Mouse (Mus musculus) urinary bladder, postnatal 4 days (tissue): ENCODE results near the gene Satb1.

Source experiments
- DNase-seq, 2 experiments: peaks; one replicate each; pipeline ENCODE4 v3.0.0; 2021 to 2022; ENCODE audit warnings: low spot score in 2 of 2

Satb1 gene

DNA sequence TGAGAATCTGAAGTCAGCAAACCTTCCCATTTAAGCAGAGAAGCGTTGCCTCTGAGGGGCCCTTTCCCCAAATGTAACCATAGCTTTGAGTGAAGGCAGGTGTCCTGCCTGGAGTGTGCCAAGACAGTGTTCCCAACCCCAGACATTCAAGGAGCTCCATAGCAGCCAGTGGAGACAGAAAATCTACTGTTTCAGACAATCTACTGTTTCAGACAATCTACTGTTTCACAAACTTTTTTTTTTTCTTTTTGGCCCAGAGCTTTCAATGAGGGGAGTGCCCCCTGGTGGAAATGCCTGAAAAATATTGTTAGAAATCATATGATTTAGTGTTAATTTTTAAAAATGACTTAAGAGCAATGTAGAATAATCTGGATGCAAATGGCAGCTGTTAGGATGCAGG lies 55.3 kb downstream of the Satb1 start:
- DNase-seq: no peak

DNA sequence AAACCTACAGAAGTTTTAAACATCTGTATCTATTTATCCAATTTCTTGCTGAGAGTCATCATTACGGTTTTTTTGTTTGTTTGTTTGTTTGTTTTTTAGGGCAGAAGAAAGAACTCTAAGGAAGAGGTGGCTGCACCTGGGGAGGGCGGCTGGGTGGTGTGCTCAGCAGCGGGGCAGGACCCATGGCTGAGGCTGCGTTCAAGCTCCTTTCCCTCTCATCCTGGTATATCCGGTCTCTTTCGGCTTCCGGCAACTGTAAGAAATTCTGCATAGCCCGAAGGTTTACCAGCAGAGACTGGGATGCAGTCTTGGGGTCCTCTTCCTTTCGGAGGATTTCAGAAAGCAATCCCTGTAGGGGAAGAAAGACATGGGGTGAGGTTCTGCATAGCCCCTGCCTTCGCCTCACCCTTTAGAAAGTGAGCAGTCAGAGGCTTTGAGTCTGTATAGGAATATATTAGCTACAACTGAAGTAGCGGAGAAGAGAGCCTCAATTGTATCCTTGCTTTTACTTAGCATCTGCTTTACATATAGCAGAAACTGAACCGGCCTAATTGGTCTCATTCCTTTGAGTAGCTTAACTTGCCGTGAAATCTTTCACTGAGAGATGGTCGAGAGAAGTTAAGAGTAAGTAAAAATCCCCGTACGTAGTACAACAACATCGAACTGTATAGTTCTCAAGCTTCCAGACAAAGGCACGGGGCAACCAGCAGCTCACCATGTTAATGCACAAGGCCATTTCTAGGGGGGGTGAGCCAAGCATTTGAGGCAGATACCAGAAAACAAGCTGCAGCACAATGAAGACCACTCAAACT lies 57.8 kb downstream of the Satb1 start:
- no peak for DNase-seq

DNA sequence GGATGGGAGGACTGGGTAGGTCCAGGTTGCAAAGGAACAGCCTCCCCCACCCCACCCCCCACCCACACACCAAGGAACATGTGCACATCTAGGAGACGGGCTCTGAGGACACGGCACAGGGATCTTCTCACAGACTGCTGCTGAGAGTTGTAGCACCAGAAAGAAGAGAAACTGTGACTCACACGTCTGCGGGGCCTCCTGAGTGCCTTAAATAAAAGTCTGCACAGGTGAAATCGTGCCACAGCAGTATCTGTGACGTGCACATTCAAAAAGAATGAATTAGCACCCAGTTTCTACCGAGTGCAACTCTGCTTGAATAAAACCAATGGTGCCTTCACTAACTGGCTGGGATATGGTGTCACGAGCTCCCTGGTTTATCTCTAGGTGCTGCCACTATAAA lies 69.5 kb downstream of the Satb1 start:
- DNase-seq: no peak

DNA sequence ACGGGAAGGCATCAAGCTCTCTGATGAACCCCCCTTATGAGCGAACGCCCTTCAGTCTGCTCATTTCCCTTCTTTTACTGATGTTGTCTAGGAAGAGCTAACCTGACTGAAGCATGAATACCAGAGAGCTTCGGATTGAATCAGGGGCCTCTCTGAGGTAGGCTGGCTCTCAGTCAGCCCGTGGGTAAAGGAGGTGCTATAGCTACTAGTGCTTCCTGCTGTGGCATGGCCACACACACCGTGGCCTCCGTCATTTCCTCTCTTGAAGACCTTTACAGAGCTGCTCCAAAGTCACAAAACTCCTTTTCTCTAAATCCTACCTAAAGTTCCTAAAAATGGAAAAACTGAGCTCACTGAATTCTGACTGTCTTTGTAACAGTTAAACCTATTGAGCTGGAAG lies 70.6 kb downstream of the Satb1 start:
- no peak for DNase-seq

DNA sequence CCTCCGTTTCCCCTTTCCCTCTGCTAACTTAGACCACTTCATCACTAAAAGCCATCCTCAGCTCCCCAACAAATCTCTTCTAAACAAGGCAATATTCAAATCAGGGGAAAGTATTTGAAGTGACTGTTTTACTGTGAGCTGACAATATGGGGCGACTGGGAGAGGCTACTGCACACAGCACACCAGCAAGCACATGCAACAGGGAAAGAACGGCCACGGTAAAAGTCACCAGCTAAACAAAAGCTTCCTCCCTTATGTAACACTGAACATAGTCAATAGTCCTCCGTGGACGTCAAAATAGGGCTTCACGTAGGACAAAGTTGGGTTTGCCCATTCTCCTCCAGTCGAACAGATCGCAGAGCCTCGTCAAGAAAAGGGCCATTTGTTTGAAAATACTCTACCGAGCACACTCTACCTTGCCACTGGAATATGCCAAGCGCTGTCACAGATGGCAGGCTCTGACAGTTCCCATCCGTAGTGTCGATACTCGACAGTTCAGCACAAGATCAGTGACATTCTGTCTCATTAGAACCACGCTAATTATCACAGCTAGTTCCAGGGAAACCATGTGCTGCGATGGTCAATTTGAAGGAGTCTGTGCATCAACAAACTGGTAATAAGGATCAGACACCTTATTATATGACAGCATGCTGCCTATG lies 72.0 kb downstream of the Satb1 start:
- DNase-seq: no peak

DNA sequence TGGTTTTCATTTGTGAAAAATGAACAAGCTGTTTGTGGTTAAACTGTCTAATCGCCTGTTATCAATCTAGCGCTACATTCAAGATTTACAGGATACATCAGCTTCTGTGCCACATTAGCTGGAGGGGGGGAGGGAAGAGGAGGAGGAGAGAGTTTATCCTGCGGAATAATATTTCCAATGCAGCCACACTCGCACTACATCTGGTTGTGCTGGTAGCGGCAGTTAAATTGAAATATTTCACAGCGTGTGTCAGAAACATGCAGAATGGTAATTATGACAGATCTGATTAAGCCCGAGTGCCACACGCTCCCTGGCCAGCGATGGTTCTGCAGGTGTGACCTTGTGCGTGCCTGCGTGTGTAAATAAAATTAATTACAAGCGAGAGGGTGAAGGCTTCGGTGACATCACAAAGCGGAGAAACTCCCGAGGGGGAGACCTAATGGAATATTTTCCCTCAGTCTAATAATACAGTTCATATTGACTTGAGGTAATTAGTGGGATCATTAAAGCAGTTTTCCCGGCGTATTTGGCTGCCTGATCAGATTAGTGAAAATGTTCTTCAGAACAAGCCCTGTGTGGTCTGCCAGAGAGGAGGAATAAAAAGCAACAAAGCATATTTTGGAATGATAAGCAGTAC lies 72.7 kb downstream of the Satb1 start:
- DNase-seq: no peak

DNA sequence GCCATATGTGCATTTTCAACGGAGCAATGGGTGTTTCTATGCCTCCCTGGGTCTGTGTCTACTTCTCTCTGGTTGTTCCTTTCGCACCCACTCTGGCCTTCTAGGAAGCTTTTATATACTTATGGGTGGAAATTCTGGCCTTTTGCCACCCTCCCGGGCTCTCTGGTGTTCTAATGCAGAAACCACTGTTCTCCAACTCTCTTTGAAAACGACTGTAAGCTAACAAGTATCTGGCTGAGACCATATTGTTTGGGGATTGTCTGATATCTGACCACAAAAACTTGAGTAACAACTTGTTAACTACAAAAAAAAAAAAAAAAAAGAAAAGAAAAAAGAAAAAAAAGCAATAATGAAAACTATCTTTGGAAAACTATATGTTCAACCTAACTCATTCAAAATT lies 73.6 kb downstream of the Satb1 start:
- DNase-seq: no peak

DNA sequence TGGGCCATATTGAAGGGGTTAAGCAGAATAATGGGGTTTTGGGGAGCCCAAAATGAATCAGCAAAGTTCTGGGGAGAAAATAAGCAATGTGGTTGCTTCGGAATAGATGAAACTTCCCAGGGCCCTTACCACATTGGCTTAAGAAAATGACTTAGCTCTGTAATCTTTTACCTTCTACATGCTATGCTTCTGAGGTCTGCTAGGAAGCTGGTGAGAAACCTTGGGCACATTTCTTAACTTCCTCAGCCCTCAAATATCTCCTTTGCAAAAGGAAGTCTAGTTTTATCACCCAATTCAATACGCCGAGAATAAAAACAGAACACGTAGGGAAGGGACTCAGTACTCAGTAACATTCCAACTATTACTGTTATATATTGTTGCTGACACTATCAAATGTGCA lies 80.9 kb downstream of the Satb1 start:
- DNase-seq: no peak

DNA sequence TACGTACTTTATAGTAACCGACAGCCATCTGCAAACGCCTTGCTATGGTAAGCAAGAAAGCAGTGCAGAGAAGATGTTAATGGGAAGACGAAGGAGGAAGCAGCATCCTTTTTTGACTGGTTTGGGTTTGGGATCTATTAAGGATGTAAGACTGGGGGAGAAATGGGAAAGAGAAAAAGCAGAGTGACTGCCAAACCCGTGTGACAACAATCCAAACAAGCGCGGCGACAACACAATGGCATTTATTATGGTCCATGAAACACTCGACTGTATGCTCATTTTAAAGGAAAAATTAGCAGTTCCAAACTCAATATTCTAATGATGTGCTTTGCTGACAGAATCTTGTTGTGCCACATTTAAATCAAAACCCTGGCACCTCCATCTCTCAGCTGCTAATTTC lies 85.9 kb downstream of the Satb1 start:
- DNase-seq: no peak

DNA sequence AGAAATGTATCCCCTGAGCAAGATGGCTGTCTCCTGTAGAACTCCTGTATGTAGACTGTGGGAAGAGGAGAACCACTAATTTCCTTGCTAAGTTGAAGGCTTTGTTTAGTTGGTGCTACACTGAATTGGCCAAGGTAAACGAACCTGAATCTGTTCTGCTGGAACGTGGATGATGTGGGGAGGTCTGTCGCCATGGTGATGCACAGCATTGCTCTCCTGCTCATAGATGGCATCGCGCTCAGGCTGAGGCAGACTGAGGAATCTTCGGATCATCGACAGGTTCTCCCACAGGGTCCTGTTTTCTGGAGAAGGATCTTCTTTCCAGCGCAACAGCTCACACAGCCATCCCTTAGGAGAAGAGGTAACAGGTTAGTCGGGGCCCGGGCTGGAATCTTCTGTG lies 90.6 kb downstream of the Satb1 start:
- DNase-seq: no peak

DNA sequence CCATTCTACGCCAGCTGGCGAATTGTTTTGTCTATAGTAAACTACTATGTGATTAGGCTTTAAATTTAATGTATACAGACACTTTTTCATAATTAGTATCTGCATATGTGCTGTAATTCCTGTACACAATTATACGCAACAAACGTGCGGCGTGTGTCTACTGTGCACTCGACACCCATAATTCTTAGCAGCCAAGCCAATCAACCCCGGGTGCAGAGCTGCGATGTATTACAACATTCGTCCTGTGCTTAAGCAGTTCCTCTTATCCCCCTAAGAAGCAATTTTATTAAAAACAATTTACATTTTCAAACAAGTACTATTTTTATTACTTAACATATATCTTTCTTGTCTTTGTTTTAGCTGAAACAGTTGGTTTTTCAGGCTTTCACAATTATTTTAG lies 92.0 kb downstream of the Satb1 start:
- DNase-seq: no peak

DNA sequence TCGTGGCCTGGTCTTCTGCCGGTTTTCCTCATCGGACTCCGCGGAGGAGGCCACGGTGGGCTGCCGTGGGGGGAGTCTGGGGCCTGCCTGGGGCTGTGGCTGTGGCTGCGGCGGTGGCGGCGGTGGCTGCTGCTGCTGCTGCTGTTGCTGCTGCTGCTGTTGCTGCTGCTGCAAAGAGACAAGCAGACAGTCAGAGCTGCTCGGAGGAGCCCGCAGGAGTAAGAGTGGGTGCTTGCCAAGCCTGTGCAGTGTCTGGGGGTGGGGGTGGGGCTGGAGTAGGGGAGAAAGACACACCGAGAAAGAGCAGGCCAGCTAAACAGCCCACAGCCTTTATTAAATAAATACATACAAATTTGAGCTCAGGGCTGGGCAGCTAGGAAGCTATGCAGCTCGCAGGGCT lies 92.8 kb downstream of the Satb1 start:
- no peak for DNase-seq

DNA sequence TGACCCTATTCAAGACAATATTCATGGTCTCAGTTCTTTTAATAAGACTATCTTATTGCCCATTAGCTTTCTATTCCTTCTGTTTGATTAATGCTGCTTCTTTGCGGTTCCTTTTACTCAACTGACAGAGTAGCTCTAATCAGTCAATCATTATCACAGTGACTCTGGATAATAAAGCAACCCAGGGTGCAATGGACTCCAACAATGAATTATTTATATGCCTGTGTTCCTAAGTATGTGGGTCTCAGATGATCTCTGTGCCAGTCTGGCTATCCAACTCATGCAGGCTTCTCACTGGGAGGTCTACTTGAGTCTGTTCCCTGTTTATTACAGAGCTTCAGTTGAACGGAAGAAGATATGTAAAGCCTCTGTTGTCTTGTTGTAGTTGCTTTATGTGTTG lies 108.6 kb downstream of the Satb1 start:
- no peak for DNase-seq

DNA sequence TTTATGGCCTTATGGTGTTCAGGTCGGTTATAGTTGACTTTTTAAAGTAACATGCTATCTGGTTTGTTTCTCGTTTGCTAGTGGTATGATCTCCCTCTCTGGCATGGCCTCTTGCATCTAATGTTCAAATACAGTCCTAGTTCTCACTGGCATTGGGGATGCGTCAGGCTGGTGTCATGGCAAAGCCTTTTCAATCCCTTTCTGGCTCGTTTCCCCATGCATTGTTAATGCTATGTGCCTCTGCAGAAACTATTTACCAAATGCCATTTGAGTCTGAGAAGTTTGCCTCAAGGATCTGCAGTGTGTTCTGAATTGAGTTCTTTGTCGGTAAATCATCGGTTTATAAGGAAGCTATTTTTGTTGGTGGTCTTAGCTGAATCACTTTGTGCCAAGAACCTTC lies 137.4 kb downstream of the Satb1 start:
- DNase-seq: no peak

DNA sequence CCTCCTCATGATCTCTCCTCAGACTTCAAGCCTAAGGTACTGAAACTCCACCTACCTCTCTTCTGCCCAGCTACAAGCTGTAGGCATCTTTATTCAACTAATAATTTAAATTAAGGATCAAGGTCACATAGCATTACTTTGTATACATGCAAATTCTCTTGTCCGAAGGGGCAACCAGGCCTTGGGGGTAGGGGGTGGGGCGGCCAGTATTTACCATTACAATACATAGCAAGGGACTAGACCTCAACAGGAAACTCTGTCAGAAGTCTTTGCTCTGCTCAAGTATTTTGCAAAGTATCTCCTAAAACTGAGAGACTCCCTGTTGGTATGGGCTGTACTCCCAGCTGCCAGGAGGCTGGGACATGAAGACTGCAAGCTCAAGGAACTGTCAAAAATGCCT lies 137.8 kb downstream of the Satb1 start:
- no peak for DNase-seq

DNA sequence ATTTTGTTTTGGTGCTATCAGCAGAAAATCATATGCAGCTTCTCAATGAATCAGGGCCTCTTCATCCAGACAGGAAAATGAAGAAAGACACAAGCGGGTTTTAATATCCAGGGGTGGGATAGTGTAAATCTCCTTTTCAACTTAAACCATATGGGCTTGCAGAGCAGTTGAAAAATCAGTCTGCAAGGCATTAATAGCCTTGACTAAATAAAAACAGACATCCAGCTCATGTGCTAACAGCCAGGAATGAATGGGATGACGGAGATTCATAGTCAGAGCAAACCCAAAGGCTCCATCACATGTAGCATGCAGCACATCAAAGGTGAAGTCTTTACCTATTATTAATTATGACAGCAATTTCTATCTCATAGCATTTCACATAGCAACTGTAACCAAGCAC lies 142.6 kb downstream of the Satb1 start:
- no peak for DNase-seq

DNA sequence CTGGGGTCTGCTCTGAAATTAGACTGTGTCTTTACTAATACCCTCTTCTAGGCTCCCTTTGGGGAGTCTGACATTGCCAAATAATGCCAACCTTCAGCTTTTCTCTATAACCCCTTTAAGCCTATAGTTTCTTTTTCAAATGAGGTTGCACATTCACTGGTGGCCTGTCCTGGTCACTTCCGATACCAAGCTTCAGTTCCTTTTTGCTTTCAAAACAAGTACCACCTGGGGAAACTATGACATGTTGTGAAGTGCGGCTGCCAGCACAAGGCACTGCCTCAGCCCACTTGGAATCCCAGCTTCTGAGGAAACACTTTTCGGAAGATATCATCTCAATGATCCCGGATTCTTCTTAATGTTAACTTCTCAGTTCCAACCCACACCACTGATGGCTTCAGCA lies 145.9 kb downstream of the Satb1 start:
- DNase-seq: no peak
